Mouse (Mus musculus) activated CD4-positive, CD25-positive, alpha-beta regulatory T cell, adult 4 months (primary cell): Measurements from ENCODE around the gene Aldh8a1. TPM values are rescaled to one million over a fixed set of nuclear protein-coding genes. Genes with fewer than 3 reads are reported as not detected.

Experiments used
- ATAC-seq: one replicate; pipeline ENCODE4 v1.8.0; 2017
- polyA plus RNA-seq, 2 experiments: library from polyadenylated mRNA; unstranded; fragments of 100-300 nt; shearing (Covaris generic); gene quantifications; one replicate each; pipeline ENCODE4 v1.2.1; 2017

Aldh8a1 gene
- polyA plus RNA-seq, 2 experiments from 2014 or later: 0.29 TPM; not detected in 1

- no peak for ATAC-seq
Measured at GRCm38 (mm10) chr10:21420457-21421424, 43.6 kb downstream of the Aldh8a1 start.

DNA sequence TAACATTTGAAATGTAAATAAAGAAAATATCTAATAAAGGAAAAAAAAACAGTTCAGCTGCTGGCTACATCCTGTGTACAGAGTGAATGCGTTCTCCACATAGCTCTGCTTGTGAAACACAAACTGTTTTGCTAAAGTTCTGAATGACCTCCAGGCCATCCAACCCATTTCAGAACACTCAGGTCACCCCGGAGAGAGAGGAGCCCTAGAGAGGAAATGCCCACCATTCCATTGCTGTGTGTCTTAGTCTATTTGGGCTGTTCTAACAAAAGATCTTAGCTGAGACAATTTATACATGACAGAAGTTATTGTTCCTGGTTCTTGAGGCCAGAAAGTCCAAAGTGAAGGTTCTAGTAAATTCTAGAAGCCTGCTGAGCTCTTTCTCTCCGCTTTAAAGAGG, 49.4 kb downstream of the Aldh8a1 start:
- ATAC-seq: no peak

DNA sequence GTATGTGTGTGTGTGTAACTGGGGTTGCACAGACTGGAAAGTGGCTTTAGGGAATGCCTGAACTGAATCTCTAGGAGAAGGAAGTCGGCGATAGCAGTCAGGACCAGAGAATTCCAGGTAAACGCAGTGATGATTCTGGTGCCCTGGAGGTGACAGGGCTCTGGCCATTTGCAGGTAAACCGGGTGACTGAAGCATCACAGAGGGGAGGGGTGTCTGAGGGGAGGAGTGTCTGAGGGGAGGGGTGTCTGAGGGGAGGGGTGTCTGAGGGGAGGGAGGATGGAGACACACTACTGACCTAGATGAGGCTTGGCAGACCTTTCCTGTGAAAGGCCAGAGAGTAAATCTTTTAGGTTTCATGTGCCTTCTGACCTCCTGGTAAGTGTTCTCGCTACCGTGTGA, 50.9 kb downstream of the Aldh8a1 start:
- ATAC-seq: no peak

DNA sequence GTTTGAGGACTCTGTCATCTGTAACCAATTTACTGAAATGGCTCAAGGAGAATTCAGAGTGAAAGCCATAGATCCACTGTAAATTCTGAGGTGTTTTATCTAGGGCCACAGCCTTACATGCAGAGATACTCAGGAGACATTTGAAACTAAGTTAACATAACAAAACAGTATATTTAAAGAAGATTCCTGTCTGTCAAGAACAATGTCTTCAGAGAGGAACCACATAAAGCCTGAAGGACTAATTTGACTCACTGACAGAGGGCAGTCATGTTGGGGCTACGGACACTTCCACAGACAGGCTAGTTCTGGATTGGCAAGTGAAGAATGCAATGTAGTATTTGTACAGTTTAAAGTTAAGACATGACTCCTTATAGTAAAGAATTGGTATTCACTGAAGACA, 62.2 kb downstream of the Aldh8a1 start:
- no peak for ATAC-seq

DNA sequence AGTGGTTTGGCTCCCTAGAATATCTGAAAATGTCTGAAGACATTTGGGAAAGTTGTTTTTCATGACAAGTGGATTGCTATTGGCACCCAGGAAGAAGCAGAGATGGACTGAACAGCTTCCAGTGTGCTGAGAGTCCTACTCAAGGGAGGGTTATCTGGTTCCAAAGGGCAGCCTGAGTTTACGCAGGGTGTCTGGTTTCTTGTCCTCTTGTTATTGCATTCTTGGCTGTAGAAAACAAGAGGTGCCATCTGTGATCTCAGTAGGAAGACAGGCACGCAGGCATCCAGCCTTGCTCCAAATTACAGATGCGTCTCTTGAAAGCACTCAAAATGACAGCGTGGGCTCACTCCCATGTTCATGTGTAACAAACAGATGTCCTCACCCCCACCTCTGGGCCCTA, 63.9 kb downstream of the Aldh8a1 start:
- no peak for ATAC-seq

- no peak for ATAC-seq
Measured at GRCm38 (mm10) chr10:21441690-21442089, 64.6 kb downstream of the Aldh8a1 start.

- no peak for ATAC-seq
Measured at GRCm38 (mm10) chr10:21443646-21444324, 66.7 kb downstream of the Aldh8a1 start.

- no peak for ATAC-seq
Measured at GRCm38 (mm10) chr10:21444410-21444809, 67.3 kb downstream of the Aldh8a1 start.

Other genes starting within 250 kb of the Aldh8a1 start
- gene Myb, start 216.3 kb upstream of the Aldh8a1 start, polyA plus RNA-seq: 10 to 100 TPM in 1 of 2 experiments, 1 to 10 TPM in 1; 8.7 to 12.6 TPM
- 100 to 1,000 TPM; 133 to 141 TPM for gene Hbs1l, start 81.3 kb upstream of the Aldh8a1 start, polyA plus RNA-seq
- gene 1700020N01Rik, start 215.9 kb downstream of the Aldh8a1 start, polyA plus RNA-seq: not detected